Mouse (Mus musculus): ENCODE measurements around the gene Ifna4.
"Not testable (repeated sequence)": the region's sequence is repeated elsewhere in the genome, so short reads cannot be mapped to it uniquely, and the experiment has no call there.

Gene Ifna4

GRCm38 (mm10) chr4:88841438-88841911, at the start of gene Ifna4:
Ifna4 (plus strand) TSS chr4:88841861.
- DNase-seq (ENCODE audit: low read depth, low spot score): no peak

GRCm38 (mm10) chr4:88793936-88794675, 47.6 kb upstream of the Ifna4 start, which contains the start of gene Gm13275:
Gm13275 (plus strand) TSS chr4:88794487.
- DNase-seq (ENCODE audit: low read depth, low spot score): not testable (repeated sequence)

- DNase-seq (ENCODE audit: low read depth, low spot score): not testable (repeated sequence)
Measured at GRCm38 (mm10) chr4:88797097-88797496, 44.6 kb upstream of the Ifna4 start, which contains the start of gene Gm13279. Gm13279 (plus strand) TSS chr4:88797397.

- not testable (repeated sequence) for DNase-seq (ENCODE audit: low read depth, low spot score)
Measured at GRCm38 (mm10) chr4:88799365-88799764, 42.3 kb upstream of the Ifna4 start, which contains the start of gene Gm13285. Gm13285 (plus strand) TSS chr4:88799665.

- DNase-seq (ENCODE audit: low read depth, low spot score): not testable (repeated sequence)
Measured at GRCm38 (mm10) chr4:88802954-88803353, 38.7 kb upstream of the Ifna4 start, which contains the start of gene Gm13287. Gm13287 (plus strand) TSS chr4:88803254.

- not testable (repeated sequence) for DNase-seq (ENCODE audit: low read depth, low spot score)
Measured at GRCm38 (mm10) chr4:88805231-88805630, 36.4 kb upstream of the Ifna4 start, which contains the start of gene Gm13288. Gm13288 (plus strand) TSS chr4:88805531.

GRCm38 (mm10) chr4:88805761-88806160, 35.9 kb upstream of the Ifna4 start:
- not testable (repeated sequence) for DNase-seq (ENCODE audit: low read depth, low spot score)

GRCm38 (mm10) chr4:88815928-88816327, 25.7 kb upstream of the Ifna4 start, which contains the start of gene Ifna7:
Ifna7 (plus strand) TSS chr4:88816228.
- DNase-seq (ENCODE audit: low read depth, low spot score): no peak

GRCm38 (mm10) chr4:88819659-88820058, 22.0 kb upstream of the Ifna4 start, which contains the start of gene Ifna11:
Ifna11 (plus strand) TSS chr4:88819959.
- DNase-seq (ENCODE audit: low read depth, low spot score): no peak

- DNase-seq (ENCODE audit: low read depth, low spot score): no peak
Measured at GRCm38 (mm10) chr4:88822995-88823394, 18.7 kb upstream of the Ifna4 start.

GRCm38 (mm10) chr4:88827116-88827515, 14.5 kb upstream of the Ifna4 start, which contains the start of gene Ifna6:
Ifna6 (plus strand) TSS chr4:88827416.
- DNase-seq (ENCODE audit: low read depth, low spot score): not testable (repeated sequence)

GRCm38 (mm10) chr4:88830523-88830922, 11.1 kb upstream of the Ifna4 start:
- DNase-seq (ENCODE audit: low read depth, low spot score): no peak

GRCm38 (mm10) chr4:88835225-88835624, 6.4 kb upstream of the Ifna4 start, which contains the start of gene Ifna5:
Ifna5 (plus strand) TSS chr4:88835525.
- not testable (repeated sequence) for DNase-seq (ENCODE audit: low read depth, low spot score)

GRCm38 (mm10) chr4:88838828-88839227, 2.8 kb upstream of the Ifna4 start:
- no peak for DNase-seq (ENCODE audit: low read depth, low spot score)

GRCm38 (mm10) chr4:88840058-88840457, 1.6 kb upstream of the Ifna4 start:
- no peak for DNase-seq (ENCODE audit: low read depth, low spot score)

GRCm38 (mm10) chr4:88845334-88845733, 3.7 kb downstream of the Ifna4 start:
- no peak for DNase-seq (ENCODE audit: low read depth, low spot score)

GRCm38 (mm10) chr4:88849698-88850097, 8.0 kb downstream of the Ifna4 start, which contains the start of gene Ifna1:
Ifna1 (plus strand) TSS chr4:88850087.
- no peak for DNase-seq (ENCODE audit: low read depth, low spot score)

GRCm38 (mm10) chr4:88851026-88851763, 9.5 kb downstream of the Ifna4 start:
- DNase-seq (ENCODE audit: low read depth, low spot score): no peak

- no peak for DNase-seq (ENCODE audit: low read depth, low spot score)
Measured at GRCm38 (mm10) chr4:88859214-88859613, 17.6 kb downstream of the Ifna4 start.

GRCm38 (mm10) chr4:88863309-88863708, 21.6 kb downstream of the Ifna4 start:
- no peak for DNase-seq (ENCODE audit: low read depth, low spot score)

- DNase-seq (ENCODE audit: low read depth, low spot score): no peak
Measured at GRCm38 (mm10) chr4:88864599-88864998, 22.9 kb downstream of the Ifna4 start.
